Mouse (Mus musculus) midbrain, embryonic 14.5 days (tissue): ENCODE measurements around the gene Dpf1. TPM values are rescaled to one million over a fixed set of nuclear protein-coding genes. Genes with fewer than 3 reads are reported as not detected.

ENCODE experiments used
- ATAC-seq: fragments of 200-750 bp; cut with Nextera tagmentation; 2 replicates; pipeline ENCODE4 v1.8.0; 2017; ENCODE audit warnings: moderate number of reproducible peaks, moderate library complexity; ENCODE audit not compliant: low FRiP score, low TSS enrichment
- DNase-seq: peaks from one replicate; pipeline ENCODE4 v3.0.0-alpha.2; 2015
- H3K27ac ChIP-seq: fragments of 300-500 bp; sonication (generic); replicated peaks from 2 replicates; pipeline ENCODE4 v1.5.1; 2014; ENCODE audit warnings: mild to moderate bottlenecking, low read depth, low read length, moderate library complexity
- H3K27me3 ChIP-seq: fragments of 300-500 bp; sonication (generic); 2 replicates; pipeline ENCODE4 v1.6.1; 2014; ENCODE audit warnings: low read length, control low read depth, mixed read lengths; ENCODE audit not compliant: control insufficient read depth, insufficient read depth
- H3K36me3 ChIP-seq: fragments of 300-500 bp; sonication (generic); 2 replicates; pipeline ENCODE4 v1.6.1; 2014; ENCODE audit warnings: low read length, control low read depth; ENCODE audit not compliant: control insufficient read depth, insufficient read depth
- H3K4me1 ChIP-seq: fragments of 300-500 bp; sonication (generic); 2 replicates; pipeline ENCODE4 v1.6.1; 2014; ENCODE audit warnings: mild to moderate bottlenecking, antibody characterized with exemption, low read length, control low read depth; ENCODE audit not compliant: control insufficient read depth, insufficient read depth
- H3K4me2 ChIP-seq: fragments of 300-500 bp; sonication (generic); 2 replicates; pipeline ENCODE4 v1.6.1; 2014; ENCODE audit warnings: mild to moderate bottlenecking, low read length, moderate library complexity
- H3K4me3 ChIP-seq: fragments of 300-500 bp; sonication (generic); replicated peaks from 2 replicates; pipeline ENCODE4 v1.5.1; 2014; ENCODE audit warnings: low read depth, low read length
- H3K9ac ChIP-seq: fragments of 300-500 bp; sonication (generic); replicated peaks from 2 replicates; pipeline ENCODE4 v1.6.1; 2014; ENCODE audit warnings: mild to moderate bottlenecking, low read length, moderate library complexity
- H3K9me3 ChIP-seq: fragments of 300-500 bp; sonication (generic); 2 replicates; pipeline ENCODE4 v1.6.1; 2016; ENCODE audit warnings: low read length, control low read depth, mixed read lengths; ENCODE audit not compliant: control insufficient read depth
- WGBS: fragments of 180-500 bp; shearing (Covaris S2); extraction: QIAGEN DNeasy Blood & Tissue Kit; methylation state at CpG from one replicate; pipeline ENCODE4 v1.1.7; 2014; 5-methylcytosine and 5-hydroxymethylcytosine counted together
- polyA plus RNA-seq: library from polyadenylated mRNA; unstranded; fragments of >200 nt; fragmentation: Nextera tagmentation; extraction: Ambion mirVana; gene quantifications from 2 replicates; pipeline ENCODE4 v1.2.1, GENCODE M21; 2014

Gene Dpf1
- polyA plus RNA-seq, 1 experiment from 2014 or later: 203 TPM

GRCm38 (mm10) chr7:29302641-29303040, 1.1 kb upstream of the Dpf1 start:
- Histone ChIP-seq H3K9ac (no peak overlapping the region), H3K36me3 (no peaks in the 10 kb centered on the region), H3K4me3 (no peak overlapping the region), H3K4me2 (no peak overlapping the region), H3K4me1 (peaks cover 32% of the 10 kb centered on the region), H3K27ac (no peak overlapping the region), H3K27me3 (no peaks in the 10 kb centered on the region), H3K9me3 (no peaks in the 10 kb centered on the region)
- ATAC-seq: no peak
- DNase-seq: no peak
- 56% methylated on average over 7 of the region's 7 CpGs for WGBS

GRCm38 (mm10) chr7:29304463-29305262, 912 bp downstream of the Dpf1 start:
- ATAC-seq: no peak; the same call in 1 of the 2 replicates
- peak overlapping the region; percentile 84 for H3K9ac ChIP-seq
- peak overlapping the region; percentile 93 for H3K27ac ChIP-seq
- peak overlapping the region; percentile 82 for H3K4me2 ChIP-seq
- H3K4me1 ChIP-seq: peaks cover 41% of the 10 kb centered on the region
- no peaks in the 10 kb centered on the region for H3K9me3 ChIP-seq
- no peaks in the 10 kb centered on the region for H3K27me3 ChIP-seq
- peak overlapping the region; percentile 84 for H3K4me3 ChIP-seq
- DNase-seq: peak; percentile 82
- H3K36me3 ChIP-seq: no peaks in the 10 kb centered on the region
- under 1% methylated on average over 47 of the region's 48 CpGs for WGBS

GRCm38 (mm10) chr7:29305263-29305988, 1.7 kb downstream of the Dpf1 start:
- ATAC-seq (no peak; the same call in 1 of the 2 replicates), DNase-seq (peak; percentile 61)
- peak overlapping the region; percentile 84 for H3K4me3 ChIP-seq
- peak overlapping the region; percentile 84 for H3K9ac ChIP-seq
- H3K4me1 ChIP-seq: peaks cover 49% of the 10 kb centered on the region
- H3K9me3 ChIP-seq: no peaks in the 10 kb centered on the region
- no peaks in the 10 kb centered on the region for H3K27me3 ChIP-seq
- peaks cover 1% of the 10 kb centered on the region; the same call in 1 of the 2 replicates for H3K36me3 ChIP-seq
- H3K27ac ChIP-seq: peak overlapping the region; percentile 93
- H3K4me2 ChIP-seq: peak overlapping the region; percentile 82
- WGBS: 12% methylated on average over 9 of the region's 9 CpGs

GRCm38 (mm10) chr7:29306108-29306507, 2.4 kb downstream of the Dpf1 start:
- H3K9ac ChIP-seq: peak overlapping the region; percentile 84
- H3K9me3 ChIP-seq: no peaks in the 10 kb centered on the region
- DNase-seq (no peak), ATAC-seq (no peak)
- peak overlapping the region; percentile 84 for H3K4me3 ChIP-seq
- H3K36me3 ChIP-seq: peaks cover 8% of the 10 kb centered on the region
- peaks cover 52% of the 10 kb centered on the region for H3K4me1 ChIP-seq
- peak overlapping the region; percentile 82 for H3K4me2 ChIP-seq
- peak overlapping the region; percentile 93 for H3K27ac ChIP-seq
- 14% methylated on average over 7 of the region's 7 CpGs for whole genome bisulfite sequencing
- no peaks in the 10 kb centered on the region for H3K27me3 ChIP-seq

- DNase-seq (peak; percentile 93), ATAC-seq (no peak)
- Histone ChIP-seq H3K27ac (peak overlapping the region; percentile 93), H3K4me1 (peaks cover 50% of the 10 kb centered on the region), H3K27me3 (no peaks in the 10 kb centered on the region), H3K4me3 (peak overlapping the region; percentile 84), H3K36me3 (peaks cover 13% of the 10 kb centered on the region), H3K9me3 (no peaks in the 10 kb centered on the region), H3K4me2 (peak overlapping the region; percentile 82), H3K9ac (0 out of 2 replicates have a peak overlapping the region, but pooled peaks have one; percentile 84)
- 13% methylated on average over 7 of the region's 7 CpGs for WGBS
Observed at GRCm38 (mm10) chr7:29306619-29307018, 2.9 kb downstream of the Dpf1 start.

- H3K4me1 ChIP-seq: peaks cover 51% of the 10 kb centered on the region
- peak; percentile 81 for ATAC-seq
Observed at GRCm38 (mm10) chr7:29307350-29308104, 3.8 kb downstream of the Dpf1 start.

GRCm38 (mm10) chr7:29309221-29309721, 5.5 kb downstream of the Dpf1 start:
- Histone ChIP-seq H3K9me3 (no peaks in the 10 kb centered on the region), H3K4me1 (peaks cover 64% of the 10 kb centered on the region), H3K4me2 (peak overlapping the region; percentile 82), H3K27me3 (no peaks in the 10 kb centered on the region), H3K36me3 (peaks cover 33% of the 10 kb centered on the region), H3K9ac (peak overlapping the region; percentile 75), H3K4me3 (peak overlapping the region; percentile 84), H3K27ac (peak overlapping the region; percentile 76)
- ATAC-seq (no peak), DNase-seq (peak; percentile 67)
- 2% methylated on average over 36 of the region's 36 CpGs for WGBS

More at GRCm38 (mm10) chr7:29307350-29308104, 3.8 kb downstream of the Dpf1 start:
- no peaks in the 10 kb centered on the region for H3K9me3 ChIP-seq
- H3K27me3 ChIP-seq: no peaks in the 10 kb centered on the region
- H3K4me2 ChIP-seq: peak overlapping the region; percentile 82
- under 1% methylated on average over 42 of the region's 42 CpGs for WGBS
- peak; percentile 96 for DNase-seq
- peak overlapping the region; percentile 84 for H3K4me3 ChIP-seq
- H3K36me3 ChIP-seq: peaks cover 22% of the 10 kb centered on the region
- H3K27ac ChIP-seq: peak overlapping the region; percentile 76
- peak overlapping the region; percentile 75 for H3K9ac ChIP-seq

- H3K27me3 ChIP-seq: no peaks in the 10 kb centered on the region
- H3K4me1 ChIP-seq: peaks cover 68% of the 10 kb centered on the region
- H3K4me3 ChIP-seq: peak overlapping the region; percentile 84
- no peaks in the 10 kb centered on the region for H3K9me3 ChIP-seq
- no peak for DNase-seq
- WGBS: 14% methylated on average over 5 of the region's 5 CpGs
- peaks cover 36% of the 10 kb centered on the region for H3K36me3 ChIP-seq
- no peak for ATAC-seq
- peak overlapping the region; percentile 75 for H3K9ac ChIP-seq
- peak overlapping the region; percentile 76 for H3K27ac ChIP-seq
- peak overlapping the region; percentile 82 for H3K4me2 ChIP-seq
Observed at GRCm38 (mm10) chr7:29309749-29310148, 6.0 kb downstream of the Dpf1 start.
